Mouse (Mus musculus) thymus, postnatal 4 days (tissue): ENCODE data around the gene Egr2.
A peak's percentile ranks its signal among the peaks of the same experiment; 100 is the strongest.

Source experiments
- DNase-seq: peaks from one replicate; pipeline ENCODE4 v3.0.0; 2021

The Egr2 gene

GRCm38 (mm10) chr10:67539401-67539730 is 4.1 kb downstream of the Egr2 start:
- DNase-seq, result no peak

DNA sequence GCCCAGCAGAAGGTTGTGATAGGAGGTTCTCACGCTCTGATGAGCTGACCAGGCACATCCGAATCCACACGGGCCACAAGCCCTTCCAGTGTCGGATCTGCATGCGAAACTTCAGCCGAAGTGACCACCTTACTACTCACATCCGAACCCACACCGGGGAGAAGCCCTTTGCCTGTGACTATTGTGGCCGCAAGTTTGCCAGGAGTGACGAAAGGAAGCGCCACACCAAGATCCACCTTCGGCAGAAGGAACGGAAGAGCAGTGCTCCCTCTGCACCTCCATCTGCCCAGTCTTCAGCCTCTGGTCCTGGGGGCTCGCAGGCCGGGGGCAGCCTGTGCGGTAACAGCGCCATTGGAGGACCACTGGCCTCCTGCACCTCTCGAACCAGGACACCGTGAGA is 5.3 kb downstream of the Egr2 start:
- no peak for DNase-seq

- DNase-seq, result no peak
These were observed 12.6 kb downstream of the Egr2 start for GRCm38 (mm10) chr10:67547850-67548260.

GRCm38 (mm10) chr10:67548261-67548854 is 13.1 kb downstream of the Egr2 start:
- peak; percentile 77 for DNase-seq

- peak; percentile 89 for DNase-seq
These were observed 13.8 kb downstream of the Egr2 start, which contains the start of gene Ado for GRCm38 (mm10) chr10:67548877-67549731. Gene Ado (minus strand): TSS chr10:67548955.

DNA sequence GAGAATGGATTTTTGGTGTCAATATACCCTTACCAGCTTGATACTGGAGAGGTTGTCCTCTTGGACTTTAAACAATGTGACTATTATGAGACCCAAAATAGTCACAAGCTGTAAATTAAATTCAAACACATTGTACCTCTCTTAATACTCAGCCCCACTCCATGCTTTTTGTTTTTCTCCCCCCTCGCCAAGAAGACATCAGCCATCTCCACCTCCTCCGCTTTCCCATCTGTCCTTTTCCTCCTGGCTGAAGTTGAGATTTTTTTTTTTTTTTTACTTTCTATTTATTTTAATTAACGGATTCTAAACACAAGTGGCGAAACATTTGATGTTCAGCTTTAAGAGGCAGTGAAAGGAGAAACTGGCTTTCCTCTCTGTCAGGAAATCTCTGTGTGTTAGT is 22.8 kb downstream of the Egr2 start:
- DNase-seq, result no peak

- DNase-seq, result no peak
These were observed 24.6 kb downstream of the Egr2 start for GRCm38 (mm10) chr10:67559765-67560394.

GRCm38 (mm10) chr10:67561185-67561584 is 25.9 kb downstream of the Egr2 start:
- DNase-seq, result no peak

DNA sequence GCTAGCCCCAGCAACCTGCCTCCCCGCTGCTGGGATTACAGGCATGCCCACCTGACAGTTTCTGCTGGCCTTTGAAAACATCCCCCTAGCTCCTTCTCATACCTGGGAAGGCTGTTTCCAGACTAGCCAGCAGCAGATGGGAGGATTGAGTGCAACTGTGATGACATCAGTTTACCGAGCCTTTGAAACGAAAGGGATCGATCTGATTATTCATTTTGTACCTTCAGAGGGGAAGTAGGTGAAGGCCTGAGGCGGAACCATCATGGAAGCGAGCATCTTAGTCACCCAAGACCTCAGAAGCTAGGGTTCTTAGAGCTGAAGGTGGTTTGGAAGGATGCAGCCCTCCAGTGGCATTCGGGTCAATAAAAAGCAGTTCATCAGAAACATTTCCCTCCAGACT is 29.2 kb downstream of the Egr2 start:
- DNase-seq, result no peak

GRCm38 (mm10) chr10:67566104-67566503 is 30.8 kb downstream of the Egr2 start:
- DNase-seq, result no peak

DNA sequence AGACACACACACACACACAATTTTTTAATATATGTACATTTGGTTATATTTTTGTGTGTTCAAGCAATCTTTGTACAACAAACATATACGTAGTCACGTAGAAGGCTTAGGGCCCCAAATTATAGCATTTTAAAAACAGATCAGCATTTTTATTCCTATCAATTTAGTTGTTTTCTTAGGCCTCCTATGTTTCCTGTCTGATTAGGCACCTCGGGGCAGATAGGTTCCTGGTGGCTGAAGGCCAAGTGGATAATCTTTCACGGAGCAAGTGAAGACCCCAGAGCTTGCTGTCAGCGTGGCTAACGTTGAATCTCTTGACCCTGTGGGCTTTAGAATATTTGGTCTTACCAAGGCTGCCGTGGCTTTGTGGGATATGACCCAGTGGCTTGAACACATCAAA is 34.3 kb downstream of the Egr2 start:
- DNase-seq, result no peak

DNA sequence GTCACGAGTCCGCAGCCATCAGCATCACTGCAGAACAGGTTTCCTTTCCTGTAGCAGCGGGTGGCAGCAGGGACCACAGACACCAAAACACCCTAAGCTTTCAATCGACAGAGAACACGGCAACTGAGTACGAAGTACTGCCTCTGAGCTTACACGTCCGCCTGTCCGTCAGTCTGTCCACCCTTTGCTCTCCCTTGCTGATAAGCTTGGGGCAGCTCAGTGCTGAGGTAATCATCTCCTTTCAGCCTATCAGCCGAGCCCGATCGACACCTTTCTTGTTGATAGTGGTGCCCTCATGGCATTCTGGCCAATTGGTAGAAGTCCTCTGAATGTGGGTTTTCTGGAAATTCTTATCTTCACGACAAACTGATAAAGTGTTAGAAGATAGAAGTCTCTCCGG is 36.2 kb downstream of the Egr2 start:
- DNase-seq, result no peak

- DNase-seq, result no peak
These were observed 38.0 kb downstream of the Egr2 start for GRCm38 (mm10) chr10:67573310-67573709.

GRCm38 (mm10) chr10:67579830-67580229 is 44.6 kb downstream of the Egr2 start:
- DNase-seq, result no peak

GRCm38 (mm10) chr10:67581698-67582285 is 46.5 kb downstream of the Egr2 start:
- peak; percentile 58 for DNase-seq

GRCm38 (mm10) chr10:67585873-67586610 is 50.8 kb downstream of the Egr2 start:
- peak; percentile 66 for DNase-seq
